Mouse (Mus musculus): ENCODE measurements around the gene 2310050C09Rik. TPM values are rescaled to one million over a fixed set of nuclear protein-coding genes. Genes with fewer than 3 reads are reported as not detected.

Gene 2310050C09Rik
- polyA plus RNA-seq (2012; rRNA removed) = not detected in 2 replicates

GRCm38 (mm10) chr3:92870116-92870515, at the start of gene 2310050C09Rik:
2310050C09Rik (minus strand) TSS chr3:92870216.
- TF ChIP-seq POLR2A (IDR thresholded peaks at IDR 0.05; ENCODE audit: borderline replicate concordance, insufficient read depth, low read length) = no peak
- TF ChIP-seq CTCF (IDR thresholded peaks at IDR 0.05; ENCODE audit: borderline replicate concordance, insufficient read depth, low read depth, low read length) = no peak
- Histone ChIP-seq H3K4me1 (ENCODE audit: control insufficient read depth, insufficient read depth, low read length) (no peaks in the 10 kb centered on the region), H3K4me3 (replicated peaks; ENCODE audit: insufficient read depth, low read depth, low read length) (no peak within 1 kb of the TSS), H3K27me3 (ENCODE audit: control insufficient read depth, insufficient read depth, low read length) (no peaks in the 10 kb centered on the region), H3K27ac (ENCODE audit: insufficient read depth, low read length) (no peak within 1 kb of the TSS)
- DNase-seq = no peak
- 82% methylated on average over 4 of the region's 4 CpGs for WGBS

DNA sequence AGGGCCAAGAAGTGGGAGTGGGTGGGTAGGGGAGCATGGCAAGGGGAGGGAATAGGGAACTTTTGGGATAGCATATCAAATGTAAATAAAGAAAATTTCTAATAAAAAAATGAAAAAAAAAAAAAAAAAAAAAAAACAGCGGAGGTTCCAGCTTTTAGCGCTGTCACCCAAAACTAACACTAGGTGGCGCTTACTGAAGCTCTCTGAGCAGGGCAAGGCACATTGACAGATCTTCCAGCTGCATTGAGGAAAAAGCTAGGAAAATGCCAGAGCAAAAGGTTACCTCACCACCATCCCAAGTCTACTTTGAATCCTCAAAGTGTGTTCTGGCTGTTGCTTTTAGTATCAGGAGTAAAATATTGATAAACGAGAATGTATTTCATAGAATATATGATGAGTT, 37.6 kb upstream of the 2310050C09Rik start:
- no peaks in the 10 kb centered on the region for H3K4me1 ChIP-seq (ENCODE audit: control insufficient read depth, insufficient read depth, low read length)
- no peak for DNase-seq
- no peaks in the 10 kb centered on the region for H3K27me3 ChIP-seq (ENCODE audit: control insufficient read depth, insufficient read depth, low read length)
- 28% methylated on average over 4 of the region's 4 CpGs for WGBS
- TF ChIP-seq POLR2A (IDR thresholded peaks at IDR 0.05; ENCODE audit: borderline replicate concordance, insufficient read depth, low read length) (no peak), CTCF (IDR thresholded peaks at IDR 0.05; ENCODE audit: borderline replicate concordance, insufficient read depth, low read depth, low read length) (0 out of 2 replicates have a peak, but pooled peaks have one; percentile 21)
- no peak overlapping the region for H3K4me3 ChIP-seq (replicated peaks; ENCODE audit: insufficient read depth, low read depth, low read length)
- H3K27ac ChIP-seq (ENCODE audit: insufficient read depth, low read length) = no peak overlapping the region

- no peak for DNase-seq
- TF ChIP-seq POLR2A (IDR thresholded peaks at IDR 0.05; ENCODE audit: borderline replicate concordance, insufficient read depth, low read length) (no peak), CTCF (IDR thresholded peaks at IDR 0.05; ENCODE audit: borderline replicate concordance, insufficient read depth, low read depth, low read length) (no peak)
- WGBS = 47% methylated on average over 3 of the region's 3 CpGs
- H3K4me1 ChIP-seq (ENCODE audit: control insufficient read depth, insufficient read depth, low read length) = no peaks in the 10 kb centered on the region
- H3K27me3 ChIP-seq (ENCODE audit: control insufficient read depth, insufficient read depth, low read length) = no peaks in the 10 kb centered on the region
- no peak overlapping the region for H3K4me3 ChIP-seq (replicated peaks; ENCODE audit: insufficient read depth, low read depth, low read length)
- no peak overlapping the region for H3K27ac ChIP-seq (ENCODE audit: insufficient read depth, low read length)
Measured at GRCm38 (mm10) chr3:92905182-92905581, 35.2 kb upstream of the 2310050C09Rik start.

GRCm38 (mm10) chr3:92903640-92904039, 33.6 kb upstream of the 2310050C09Rik start:
- H3K4me1 ChIP-seq (ENCODE audit: control insufficient read depth, insufficient read depth, low read length) = no peaks in the 10 kb centered on the region
- no peak for DNase-seq
- no peak overlapping the region for H3K4me3 ChIP-seq (replicated peaks; ENCODE audit: insufficient read depth, low read depth, low read length)
- H3K27ac ChIP-seq (ENCODE audit: insufficient read depth, low read length) = no peak overlapping the region
- no peaks in the 10 kb centered on the region for H3K27me3 ChIP-seq (ENCODE audit: control insufficient read depth, insufficient read depth, low read length)
- 21% methylated on average over 4 of the region's 4 CpGs for WGBS
- no peak for TF ChIP-seq POLR2A (IDR thresholded peaks at IDR 0.05; ENCODE audit: borderline replicate concordance, insufficient read depth, low read length)
- TF ChIP-seq CTCF (IDR thresholded peaks at IDR 0.05; ENCODE audit: borderline replicate concordance, insufficient read depth, low read depth, low read length) = no peak

DNA sequence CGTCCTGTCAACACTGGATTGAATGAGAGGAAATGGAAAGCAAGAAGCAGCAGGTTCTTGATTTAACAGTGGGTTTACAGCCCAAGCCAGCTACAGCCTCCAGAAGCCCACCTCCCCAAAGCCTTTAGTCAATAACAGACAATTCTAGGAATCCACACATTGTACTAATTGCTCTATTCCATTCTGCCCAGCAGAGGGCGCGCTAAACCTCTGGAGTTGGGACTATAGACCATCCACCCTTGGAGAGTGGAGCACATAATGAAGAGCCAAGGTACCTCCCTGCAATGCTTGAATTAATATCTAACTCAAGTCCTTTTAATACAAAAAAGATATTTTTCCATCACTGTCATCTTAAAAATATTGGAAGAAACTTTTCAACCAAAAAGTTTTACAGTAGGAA, 33.0 kb upstream of the 2310050C09Rik start:
- H3K27me3 ChIP-seq (ENCODE audit: control insufficient read depth, insufficient read depth, low read length) = no peaks in the 10 kb centered on the region
- 24% methylated on average over 3 of the region's 3 CpGs for WGBS
- no peak for DNase-seq

GRCm38 (mm10) chr3:92894489-92894888, 24.5 kb upstream of the 2310050C09Rik start:
- TF ChIP-seq CTCF (IDR thresholded peaks at IDR 0.05; ENCODE audit: borderline replicate concordance, insufficient read depth, low read depth, low read length) (no peak), POLR2A (IDR thresholded peaks at IDR 0.05; ENCODE audit: borderline replicate concordance, insufficient read depth, low read length) (no peak)
- no peaks in the 10 kb centered on the region for H3K27me3 ChIP-seq (ENCODE audit: control insufficient read depth, insufficient read depth, low read length)
- WGBS = 38% methylated on average over 1 of the region's 1 CpGs
- H3K4me3 ChIP-seq (replicated peaks; ENCODE audit: insufficient read depth, low read depth, low read length) = no peak overlapping the region
- DNase-seq = no peak
- no peaks in the 10 kb centered on the region for H3K4me1 ChIP-seq (ENCODE audit: control insufficient read depth, insufficient read depth, low read length)
- no peak overlapping the region for H3K27ac ChIP-seq (ENCODE audit: insufficient read depth, low read length)

More for the DNA sequence above, 33.0 kb upstream of the 2310050C09Rik start:
- Histone ChIP-seq H3K4me1 (ENCODE audit: control insufficient read depth, insufficient read depth, low read length) (no peaks in the 10 kb centered on the region), H3K4me3 (replicated peaks; ENCODE audit: insufficient read depth, low read depth, low read length) (no peak overlapping the region), H3K27ac (ENCODE audit: insufficient read depth, low read length) (no peak overlapping the region)
- peak; percentile 16; the same call in 1 of the 2 replicates for TF ChIP-seq CTCF (IDR thresholded peaks at IDR 0.05; ENCODE audit: borderline replicate concordance, insufficient read depth, low read depth, low read length)
- no peak for TF ChIP-seq POLR2A (IDR thresholded peaks at IDR 0.05; ENCODE audit: borderline replicate concordance, insufficient read depth, low read length)

GRCm38 (mm10) chr3:92894063-92894462, 24.0 kb upstream of the 2310050C09Rik start:
- no peak overlapping the region for H3K27ac ChIP-seq (ENCODE audit: insufficient read depth, low read length)
- DNase-seq = peak in 1 of 2 experiments; percentile 0
- H3K4me3 ChIP-seq (replicated peaks; ENCODE audit: insufficient read depth, low read depth, low read length) = no peak overlapping the region
- WGBS = 32% methylated on average over 3 of the region's 3 CpGs
- no peak for TF ChIP-seq CTCF (IDR thresholded peaks at IDR 0.05; ENCODE audit: borderline replicate concordance, insufficient read depth, low read depth, low read length)
- TF ChIP-seq POLR2A (IDR thresholded peaks at IDR 0.05; ENCODE audit: borderline replicate concordance, insufficient read depth, low read length) = no peak
- H3K4me1 ChIP-seq (ENCODE audit: control insufficient read depth, insufficient read depth, low read length) = no peaks in the 10 kb centered on the region
- H3K27me3 ChIP-seq (ENCODE audit: control insufficient read depth, insufficient read depth, low read length) = no peaks in the 10 kb centered on the region

- no peak for DNase-seq
- H3K4me3 ChIP-seq (replicated peaks; ENCODE audit: insufficient read depth, low read depth, low read length) = no peak overlapping the region
- no peaks in the 10 kb centered on the region for H3K4me1 ChIP-seq (ENCODE audit: control insufficient read depth, insufficient read depth, low read length)
- 81% methylated on average over 3 of the region's 3 CpGs for WGBS
- TF ChIP-seq POLR2A (IDR thresholded peaks at IDR 0.05; ENCODE audit: borderline replicate concordance, insufficient read depth, low read length) = no peak
- TF ChIP-seq CTCF (IDR thresholded peaks at IDR 0.05; ENCODE audit: borderline replicate concordance, insufficient read depth, low read depth, low read length) = no peak
- no peak overlapping the region for H3K27ac ChIP-seq (ENCODE audit: insufficient read depth, low read length)
- no peaks in the 10 kb centered on the region for H3K27me3 ChIP-seq (ENCODE audit: control insufficient read depth, insufficient read depth, low read length)
Measured at GRCm38 (mm10) chr3:92874180-92874579, 4.2 kb upstream of the 2310050C09Rik start.

All from cerebellum, adult 2 months (tissue).